Mouse (Mus musculus) midbrain, embryonic 12.5 days (tissue): ENCODE measurements around the gene Atp7b. TPM values are rescaled to one million over a fixed set of nuclear protein-coding genes. Genes with fewer than 3 reads are reported as not detected.

Source experiments
- ATAC-seq: fragments of 200-750 bp; cut with Nextera tagmentation; 2 replicates; pipeline ENCODE4 v1.8.0; 2017; ENCODE audit warnings: low read depth, moderate TSS enrichment, moderate library complexity; ENCODE audit not compliant: low FRiP score
- H3K27ac ChIP-seq: fragments of 300-500 bp; sonication (generic); replicated peaks from 2 replicates; pipeline ENCODE4 v1.5.1; 2016; ENCODE audit warnings: mild to moderate bottlenecking
- H3K27me3 ChIP-seq: fragments of 300-500 bp; sonication (generic); 2 replicates; pipeline ENCODE4 v1.6.1; 2016; ENCODE audit warnings: mild to moderate bottlenecking
- H3K36me3 ChIP-seq: fragments of 300-500 bp; sonication (generic); 2 replicates; pipeline ENCODE4 v1.6.1; 2016
- H3K4me1 ChIP-seq: fragments of 300-500 bp; sonication (generic); 2 replicates; pipeline ENCODE4 v1.6.1; 2016
- H3K4me2 ChIP-seq: fragments of 300-500 bp; sonication (generic); replicated peaks from 2 replicates; pipeline ENCODE4 v1.6.1; 2016; ENCODE audit warnings: mild to moderate bottlenecking, moderate library complexity
- H3K4me3 ChIP-seq: fragments of 300-500 bp; sonication (generic); 2 replicates; pipeline ENCODE4 v1.5.1; 2016; ENCODE audit warnings: mild to moderate bottlenecking
- H3K9ac ChIP-seq: fragments of 300-500 bp; sonication (generic); replicated peaks from 2 replicates; pipeline ENCODE4 v1.6.1; 2016; ENCODE audit warnings: mild to moderate bottlenecking, moderate library complexity
- H3K9me3 ChIP-seq: fragments of 300-500 bp; sonication (generic); 2 replicates; pipeline ENCODE4 v1.6.1; 2016; ENCODE audit warnings: mild to moderate bottlenecking
- WGBS: fragments of 180-500 bp; shearing (Covaris S2); methylation state at CpG from one replicate; pipeline ENCODE4 v1.1.7; 2016; 5-methylcytosine and 5-hydroxymethylcytosine counted together
- polyA plus RNA-seq: library from polyadenylated mRNA; unstranded; fragments of >200 nt; fragmentation: Nextera tagmentation; extraction: Ambion mirVana; gene quantifications from 2 replicates; pipeline ENCODE4 v1.2.1, GENCODE M21; 2016

Atp7b gene
- 1.9 and 2.6 TPM in 2 replicates for polyA plus RNA-seq

- H3K9ac ChIP-seq: peak within 1 kb of the TSS; percentile 64
- ATAC-seq: peak; percentile 93
- peaks cover 12% of the 10 kb centered on the region for H3K36me3 ChIP-seq
- under 1% methylated on average over 45 of the region's 46 CpGs for WGBS
- peak within 1 kb of the TSS; percentile 70 for H3K4me3 ChIP-seq
- peak within 1 kb of the TSS; percentile 89 for H3K4me2 ChIP-seq
- H3K27ac ChIP-seq: 0 out of 2 replicates have a peak within 1 kb of the TSS, but pooled peaks have one; percentile 15
- no peaks in the 10 kb centered on the region for H3K9me3 ChIP-seq
- H3K4me1 ChIP-seq: peaks cover 5% of the 10 kb centered on the region
- peaks cover 14% of the 10 kb centered on the region for H3K27me3 ChIP-seq
Measured at GRCm38 (mm10) chr8:22059821-22060445, at the start of gene Atp7b. Atp7b (minus strand) TSS chr8:22060305.

GRCm38 (mm10) chr8:22107020-22107419, 46.9 kb upstream of the Atp7b start:
- H3K4me3 ChIP-seq: no peak overlapping the region
- H3K36me3 ChIP-seq: no peaks in the 10 kb centered on the region
- no peaks in the 10 kb centered on the region for H3K4me1 ChIP-seq
- no peak for ATAC-seq
- H3K4me2 ChIP-seq: no peak overlapping the region
- no peaks in the 10 kb centered on the region for H3K27me3 ChIP-seq
- 75% methylated on average over 4 of the region's 4 CpGs for WGBS
- H3K9ac ChIP-seq: no peak overlapping the region
- no peak overlapping the region for H3K27ac ChIP-seq
- no peaks in the 10 kb centered on the region for H3K9me3 ChIP-seq

GRCm38 (mm10) chr8:22091568-22091967, 31.5 kb upstream of the Atp7b start:
- H3K9me3 ChIP-seq: no peaks in the 10 kb centered on the region
- no peak for ATAC-seq
- no peak overlapping the region for H3K27ac ChIP-seq
- no peaks in the 10 kb centered on the region for H3K36me3 ChIP-seq
- no peak overlapping the region for H3K9ac ChIP-seq
- no peak overlapping the region for H3K4me3 ChIP-seq
- no peak overlapping the region for H3K4me2 ChIP-seq
- WGBS: 57% methylated on average over 8 of the region's 8 CpGs
- no peaks in the 10 kb centered on the region for H3K27me3 ChIP-seq
- H3K4me1 ChIP-seq: no peaks in the 10 kb centered on the region

- Histone ChIP-seq H3K36me3 (no peaks in the 10 kb centered on the region), H3K4me1 (no peaks in the 10 kb centered on the region), H3K27me3 (no peaks in the 10 kb centered on the region), H3K9me3 (no peaks in the 10 kb centered on the region), H3K4me2 (no peak overlapping the region), H3K27ac (no peak overlapping the region), H3K9ac (no peak overlapping the region), H3K4me3 (no peak overlapping the region)
- WGBS: 89% methylated on average over 4 of the region's 4 CpGs
- no peak for ATAC-seq
Measured at GRCm38 (mm10) chr8:22089226-22089625, 29.1 kb upstream of the Atp7b start.

GRCm38 (mm10) chr8:22079313-22080007, 19.4 kb upstream of the Atp7b start:
- no peaks in the 10 kb centered on the region for H3K36me3 ChIP-seq
- H3K4me3 ChIP-seq: no peak overlapping the region
- ATAC-seq: no peak
- no peak overlapping the region for H3K4me2 ChIP-seq
- no peaks in the 10 kb centered on the region for H3K27me3 ChIP-seq
- 91% methylated on average over 9 of the region's 9 CpGs for WGBS
- H3K9ac ChIP-seq: no peak overlapping the region
- H3K4me1 ChIP-seq: no peaks in the 10 kb centered on the region
- no peaks in the 10 kb centered on the region for H3K9me3 ChIP-seq
- H3K27ac ChIP-seq: no peak overlapping the region

GRCm38 (mm10) chr8:22061126-22061525, 1.0 kb upstream of the Atp7b start:
- Histone ChIP-seq H3K4me1 (peaks cover 5% of the 10 kb centered on the region), H3K9me3 (no peaks in the 10 kb centered on the region), H3K27me3 (peaks cover 14% of the 10 kb centered on the region), H3K4me3 (peak overlapping the region; percentile 70), H3K36me3 (peaks cover 24% of the 10 kb centered on the region), H3K9ac (peak overlapping the region; percentile 32; the same call in 1 of the 2 replicates), H3K27ac (no peak overlapping the region), H3K4me2 (peak overlapping the region; percentile 89)
- ATAC-seq: no peak
- 5% methylated on average over 3 of the region's 3 CpGs for WGBS

- WGBS: 0% methylated on average over 31 of the region's 36 CpGs
- H3K9ac ChIP-seq: peak within 1 kb of the TSS; percentile 64
- H3K4me1 ChIP-seq: peaks cover 5% of the 10 kb centered on the region
- 0 out of 2 replicates have a peak within 1 kb of the TSS, but pooled peaks have one; percentile 15 for H3K27ac ChIP-seq
- peaks cover 14% of the 10 kb centered on the region for H3K27me3 ChIP-seq
- peaks cover 17% of the 10 kb centered on the region for H3K36me3 ChIP-seq
- H3K4me3 ChIP-seq: peak within 1 kb of the TSS; percentile 70
- ATAC-seq: peak; percentile 100
- H3K9me3 ChIP-seq: no peaks in the 10 kb centered on the region
- peak within 1 kb of the TSS; percentile 89 for H3K4me2 ChIP-seq
Measured at GRCm38 (mm10) chr8:22060446-22060889, 363 bp upstream of the Atp7b start, which contains the start of gene Alg11. Alg11 (plus strand) TSS chr8:22060721.

- peak overlapping the region; percentile 70 for H3K4me3 ChIP-seq
- H3K4me2 ChIP-seq: peak overlapping the region; percentile 89
- 36% methylated on average over 11 of the region's 11 CpGs for WGBS
- no peak for ATAC-seq
- peaks cover 14% of the 10 kb centered on the region for H3K27me3 ChIP-seq
- peaks cover 5% of the 10 kb centered on the region for H3K4me1 ChIP-seq
- peaks cover 6% of the 10 kb centered on the region for H3K36me3 ChIP-seq
- H3K9ac ChIP-seq: peak overlapping the region; percentile 64
- H3K27ac ChIP-seq: no peak overlapping the region
- H3K9me3 ChIP-seq: no peaks in the 10 kb centered on the region
Measured at GRCm38 (mm10) chr8:22059153-22059738, 859 bp downstream of the Atp7b start.

- Histone ChIP-seq H3K36me3 (peaks cover under 1% of the 10 kb centered on the region; the same call in 1 of the 2 replicates), H3K9me3 (no peaks in the 10 kb centered on the region), H3K27ac (no peak overlapping the region), H3K4me2 (no peak overlapping the region), H3K4me3 (no peak overlapping the region), H3K4me1 (peaks cover 5% of the 10 kb centered on the region), H3K27me3 (peaks cover 14% of the 10 kb centered on the region), H3K9ac (no peak overlapping the region)
- WGBS: 84% methylated on average over 9 of the region's 9 CpGs
- no peak for ATAC-seq
Measured at GRCm38 (mm10) chr8:22058368-22058767, 1.7 kb downstream of the Atp7b start.

- peaks cover 5% of the 10 kb centered on the region for H3K4me1 ChIP-seq
- H3K9ac ChIP-seq: no peak overlapping the region
- H3K27me3 ChIP-seq: peaks cover 14% of the 10 kb centered on the region
- ATAC-seq: no peak
- no peak overlapping the region for H3K4me2 ChIP-seq
- 83% methylated on average over 3 of the region's 3 CpGs for WGBS
- H3K27ac ChIP-seq: no peak overlapping the region
- H3K36me3 ChIP-seq: no peaks in the 10 kb centered on the region
- no peaks in the 10 kb centered on the region for H3K9me3 ChIP-seq
- no peak overlapping the region for H3K4me3 ChIP-seq
Measured at GRCm38 (mm10) chr8:22056850-22057249, 3.3 kb downstream of the Atp7b start.

GRCm38 (mm10) chr8:22055492-22055877, 4.6 kb downstream of the Atp7b start:
- Histone ChIP-seq H3K36me3 (no peaks in the 10 kb centered on the region), H3K4me1 (no peaks in the 10 kb centered on the region), H3K9ac (no peak overlapping the region), H3K27ac (no peak overlapping the region), H3K9me3 (no peaks in the 10 kb centered on the region), H3K4me2 (no peak overlapping the region), H3K4me3 (no peak overlapping the region), H3K27me3 (peaks cover 14% of the 10 kb centered on the region)
- 98% methylated on average over 2 of the region's 2 CpGs for WGBS
- no peak for ATAC-seq
